Mouse (Mus musculus) liver, adult 2 months (tissue): ENCODE measurements at regions not wholly inside any gene's neighbourhood (a gene's known extent, or its start where the extent isn't known, plus 50 kb on each side); places are given as distances from the start of the nearest gene placed in this dataset.

Experiments used
- CTCF ChIP-seq: fragments of 200-500 bp; IDR thresholded peaks from 2 replicates; pipeline ENCODE4 v1.5.1; 2011; ENCODE audit warnings: low read depth, low read length, control low read depth
- POLR2A ChIP-seq: fragments of 200-500 bp; IDR thresholded peaks from 2 replicates; pipeline ENCODE4 v1.6.1; 2011; ENCODE audit warnings: low read length, control low read depth; ENCODE audit not compliant: insufficient read depth; ENCODE audit errors: extremely low read depth

GRCm38 (mm10) chr5:132707531-132707930, 164.4 kb upstream of the Auts2 start:
- TF ChIP-seq CTCF: no peak
- no peak for TF ChIP-seq POLR2A
